Mouse (Mus musculus) c-Kit-positive CD71-positive TER-119-negative erythroid progenitor cells, embryonic 14.5 days (primary cell): Measurements from ENCODE around the gene Rtl6.

Experiments
- DNase-seq: peaks from one replicate; pipeline ENCODE4 v3.0.0-alpha.2; 2013; ENCODE audit warnings: low read depth

Rtl6 gene

DNA sequence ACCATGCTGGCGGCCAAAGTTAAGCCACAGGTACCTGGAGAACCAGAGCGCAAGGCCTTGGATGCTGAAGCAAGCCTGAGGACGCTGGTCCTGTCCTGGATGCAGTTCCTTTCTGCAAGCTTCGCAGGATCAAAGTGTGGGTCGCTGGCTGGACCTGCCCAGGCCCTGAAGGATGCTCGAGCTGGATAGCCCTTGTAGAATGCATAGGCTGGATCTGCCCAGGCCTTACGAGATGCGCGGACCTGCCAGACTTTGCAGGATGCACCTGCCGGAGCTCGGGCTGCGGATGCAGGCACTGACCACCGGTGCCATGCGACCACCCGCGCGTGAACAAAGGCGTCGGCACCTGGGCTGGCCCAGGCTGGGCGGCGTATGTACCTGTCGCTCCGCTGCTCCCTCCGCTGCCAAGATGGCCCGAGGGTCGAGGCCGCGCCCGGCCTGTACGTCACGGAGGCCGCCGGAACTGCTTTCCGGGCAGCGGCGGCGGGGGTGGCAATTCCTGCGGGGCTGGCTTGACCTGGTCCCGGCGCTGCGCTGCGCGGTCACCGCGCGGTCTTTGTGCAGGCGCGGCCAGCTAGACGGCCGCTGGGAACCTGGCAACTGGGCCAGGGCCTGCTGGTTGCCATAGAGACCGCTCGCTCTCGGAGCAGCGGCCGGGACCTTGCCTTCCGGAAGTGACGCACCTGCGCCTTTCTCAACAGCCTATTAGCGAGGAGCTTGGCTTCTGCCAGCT lies at the start of gene Rtl6:
Rtl6 (minus strand) TSS at position 635 of the 733 bp plus-strand sequence.
- DNase-seq = peak; percentile 51

DNA sequence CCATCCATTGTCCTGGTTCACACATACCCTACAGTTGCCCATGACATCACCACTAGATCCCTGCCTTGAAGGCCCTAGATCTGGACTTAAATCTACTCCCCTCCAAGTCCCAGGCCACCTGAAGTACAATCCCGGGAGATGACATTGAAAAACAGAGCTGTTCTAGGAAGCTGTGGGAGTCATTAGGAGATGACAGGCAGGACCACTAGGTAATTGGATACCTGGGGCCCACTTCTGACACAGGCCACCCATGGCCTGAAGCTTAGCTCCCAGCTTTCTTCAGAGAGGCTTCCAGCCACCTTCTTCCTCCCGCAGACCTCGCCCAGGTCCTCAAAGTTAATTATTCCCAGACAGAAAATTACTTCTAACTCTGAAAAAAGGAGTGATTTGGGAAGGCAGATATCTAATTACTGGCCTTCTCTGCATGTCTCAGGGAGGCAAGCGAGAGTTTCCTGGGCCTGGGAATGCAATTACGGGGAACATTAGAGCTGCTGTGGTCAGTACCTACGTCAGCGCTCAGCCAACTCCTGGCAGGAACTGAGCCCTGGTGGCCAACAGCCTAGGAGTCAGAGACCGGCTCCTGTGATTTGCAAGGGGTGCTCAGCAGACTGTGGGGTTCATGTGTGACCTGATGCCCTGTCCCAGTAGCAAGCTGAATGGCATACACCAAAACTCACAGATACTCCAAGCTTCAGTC lies 45.8 kb upstream of the Rtl6 start:
- no peak for DNase-seq

- DNase-seq = no peak
Observed at GRCm38 (mm10) chr15:84600977-84601595, 43.5 kb upstream of the Rtl6 start.

GRCm38 (mm10) chr15:84598911-84599310 lies 41.3 kb upstream of the Rtl6 start:
- no peak for DNase-seq

DNA sequence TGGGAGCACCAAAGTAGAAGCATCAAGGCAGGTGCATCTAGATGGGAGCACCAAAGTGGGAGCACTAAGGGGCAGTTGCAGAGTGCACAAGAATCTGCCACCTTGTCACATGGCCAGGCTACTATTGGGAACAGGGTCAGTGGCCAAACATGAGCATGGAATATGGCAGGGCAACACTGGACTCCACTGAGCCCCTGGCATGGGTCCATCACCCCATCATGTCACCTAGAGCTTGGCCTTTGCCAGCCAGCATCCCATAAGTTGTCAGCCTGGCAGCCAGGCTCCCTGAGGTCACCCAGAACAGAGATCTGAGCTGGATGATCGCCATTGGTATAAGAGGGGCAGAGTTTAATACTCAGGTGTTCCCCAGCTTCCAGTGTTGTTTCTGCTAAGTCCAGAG lies 40.2 kb upstream of the Rtl6 start:
- no peak for DNase-seq

- DNase-seq = no peak
Observed at GRCm38 (mm10) chr15:84597021-84597420, 39.4 kb upstream of the Rtl6 start.

DNA sequence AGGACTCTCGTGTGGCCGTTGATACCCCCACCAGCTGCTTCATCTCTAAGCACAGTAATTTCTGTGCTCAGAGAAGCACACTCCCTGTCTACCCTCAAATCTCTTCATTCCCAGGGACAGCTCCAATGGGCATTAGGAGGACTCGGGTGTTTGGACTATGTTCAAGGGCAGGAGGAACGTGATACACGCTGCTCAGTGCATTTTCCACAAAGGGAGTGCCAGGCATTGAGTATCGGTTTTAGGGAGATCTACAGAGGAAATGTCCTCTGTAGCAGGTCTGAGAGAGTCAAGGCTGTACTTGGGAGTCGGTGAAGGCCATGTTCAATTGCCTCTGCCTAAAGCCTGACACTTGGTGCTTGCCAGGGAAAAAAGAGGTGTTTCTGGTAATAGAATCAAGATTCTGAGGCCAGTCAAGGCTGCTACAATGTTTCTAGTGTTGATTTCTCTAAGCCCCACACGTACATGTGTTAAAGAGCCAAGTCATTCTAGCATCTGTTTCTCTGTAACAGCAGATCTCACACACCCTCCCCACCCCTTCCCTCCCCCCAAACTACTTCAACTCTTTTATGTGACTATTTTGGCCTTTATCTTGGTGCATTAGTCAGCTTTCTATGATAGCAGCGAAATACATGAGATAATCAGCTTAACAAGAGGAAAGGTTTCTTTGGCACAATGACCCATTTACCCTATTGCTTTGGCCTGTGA lies 37.8 kb upstream of the Rtl6 start:
- no peak for DNase-seq

GRCm38 (mm10) chr15:84593514-84593913 lies 35.9 kb upstream of the Rtl6 start:
- no peak for DNase-seq

- DNase-seq = no peak
Observed at GRCm38 (mm10) chr15:84592240-84592639, 34.6 kb upstream of the Rtl6 start.

- DNase-seq = no peak
Observed at GRCm38 (mm10) chr15:84591573-84592139, 34.0 kb upstream of the Rtl6 start.

- no peak for DNase-seq
Observed at GRCm38 (mm10) chr15:84588371-84588821, 30.8 kb upstream of the Rtl6 start.

- DNase-seq = no peak
Observed at GRCm38 (mm10) chr15:84578607-84579006, 21.0 kb upstream of the Rtl6 start.

DNA sequence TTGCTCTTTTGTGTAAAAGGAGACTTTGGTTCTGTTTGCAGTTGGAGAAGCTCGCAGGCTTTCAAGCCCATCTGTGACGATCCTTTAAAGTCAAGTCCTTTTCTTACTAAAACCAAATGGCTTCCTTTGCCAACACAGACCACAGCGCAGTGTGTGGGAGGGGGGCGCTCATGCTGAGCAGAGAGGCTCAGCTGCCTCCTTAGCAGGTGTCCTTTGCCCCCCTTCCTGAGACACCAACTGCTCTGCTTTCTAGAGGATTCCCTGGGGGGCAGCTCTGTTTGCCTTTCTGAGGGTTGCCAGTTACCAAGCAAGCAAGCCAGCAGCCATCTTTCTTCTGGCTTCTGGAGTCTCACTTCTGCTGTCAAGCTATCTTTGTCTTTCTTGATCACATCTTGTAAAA lies 19.4 kb upstream of the Rtl6 start:
- no peak for DNase-seq

DNA sequence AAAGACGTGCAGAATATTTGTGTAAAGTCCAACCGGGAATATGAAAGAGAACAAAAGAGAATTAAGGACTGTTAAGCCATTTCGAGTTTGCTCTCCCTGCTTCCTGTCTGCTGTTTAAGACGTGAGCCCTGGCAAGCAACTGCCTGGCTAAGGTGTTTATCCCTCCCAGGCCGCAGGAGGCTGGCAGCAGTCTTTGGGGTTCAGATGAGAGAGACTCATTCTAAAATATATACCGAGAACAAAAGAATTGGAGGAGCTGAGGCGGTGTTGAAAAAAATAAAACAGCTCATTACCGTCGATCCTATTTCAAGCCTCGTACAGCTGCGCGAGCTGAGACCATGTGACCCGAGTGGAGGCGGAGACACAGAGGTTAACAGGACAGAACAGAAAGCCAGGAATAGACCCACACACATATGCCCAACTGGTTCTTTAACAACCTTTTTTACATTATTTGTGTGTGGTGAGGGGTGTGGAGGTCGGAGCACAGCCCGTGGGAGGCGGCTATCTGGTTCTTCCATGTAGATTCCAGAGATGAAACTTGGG lies 9.0 kb upstream of the Rtl6 start:
- no peak for DNase-seq

- no peak for DNase-seq
Observed at GRCm38 (mm10) chr15:84561501-84561900, 3.9 kb upstream of the Rtl6 start.

DNA sequence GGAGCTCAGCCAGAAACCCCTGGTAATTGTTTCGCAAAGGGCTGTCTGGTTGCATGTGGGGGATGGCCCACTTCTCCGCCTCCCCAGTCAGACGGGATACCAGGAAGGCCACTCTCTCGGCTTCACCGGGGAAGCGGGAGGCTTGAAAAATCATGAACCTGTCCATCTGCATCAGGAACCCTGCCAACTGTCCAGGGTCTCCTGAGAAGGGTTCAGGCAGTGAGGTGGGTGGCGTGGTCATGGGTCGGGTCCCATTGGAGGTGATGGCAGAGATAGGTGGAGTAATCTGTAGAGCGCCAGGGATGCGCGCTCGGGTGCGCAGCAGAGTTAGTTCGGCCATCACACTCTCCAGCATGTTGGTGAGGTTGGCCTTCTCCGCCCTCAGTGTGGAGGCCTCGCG lies 949 bp downstream of the Rtl6 start:
- DNase-seq = no peak

- DNase-seq = no peak
Observed at GRCm38 (mm10) chr15:84551065-84551464, 6.6 kb downstream of the Rtl6 start.

DNA sequence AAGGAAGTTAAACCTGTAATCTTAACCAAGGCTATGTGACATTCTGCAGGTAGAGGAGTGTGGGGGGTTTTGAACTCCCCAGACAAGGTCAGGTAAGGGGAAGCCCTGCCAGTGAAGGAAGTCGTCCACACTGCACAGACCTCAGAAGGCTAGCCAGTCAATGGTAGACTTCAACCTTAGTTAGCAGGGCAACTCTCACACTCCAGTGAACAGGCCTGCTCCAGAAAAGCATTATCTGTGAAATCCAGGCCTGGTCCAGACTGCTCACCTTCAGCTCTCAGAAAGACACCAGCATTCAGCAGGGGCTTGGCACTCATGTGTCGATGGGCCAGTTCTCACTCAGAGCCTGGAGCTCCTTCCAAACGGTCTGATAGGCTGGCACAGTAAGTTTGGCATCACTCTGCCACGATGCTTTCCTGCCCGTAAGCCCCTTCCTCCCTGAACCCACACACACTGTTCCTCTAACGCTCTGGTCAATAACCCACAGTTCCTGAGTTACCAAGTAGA lies 8.3 kb downstream of the Rtl6 start:
- DNase-seq = no peak

GRCm38 (mm10) chr15:84546028-84546427 lies 11.6 kb downstream of the Rtl6 start:
- DNase-seq = no peak

DNA sequence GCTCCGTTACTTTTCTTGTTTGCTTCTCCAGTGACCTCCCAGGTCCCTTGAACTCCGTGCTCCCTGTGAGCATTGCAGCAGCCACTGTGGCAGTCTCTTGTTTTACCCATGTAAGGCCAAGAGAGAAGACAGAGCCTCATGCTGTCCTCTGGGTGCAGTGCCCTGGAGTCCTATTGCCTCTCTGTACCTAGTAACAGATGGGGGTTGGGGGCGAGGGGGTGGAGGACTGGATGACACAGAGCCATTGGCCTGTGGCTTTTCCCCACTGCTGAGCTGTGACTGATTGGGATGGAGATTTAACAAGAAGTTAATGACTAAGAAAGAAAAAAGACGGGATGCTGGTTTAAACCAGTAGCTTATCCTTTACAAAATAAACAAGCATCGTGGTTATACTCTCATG lies 16.4 kb downstream of the Rtl6 start:
- no peak for DNase-seq

DNA sequence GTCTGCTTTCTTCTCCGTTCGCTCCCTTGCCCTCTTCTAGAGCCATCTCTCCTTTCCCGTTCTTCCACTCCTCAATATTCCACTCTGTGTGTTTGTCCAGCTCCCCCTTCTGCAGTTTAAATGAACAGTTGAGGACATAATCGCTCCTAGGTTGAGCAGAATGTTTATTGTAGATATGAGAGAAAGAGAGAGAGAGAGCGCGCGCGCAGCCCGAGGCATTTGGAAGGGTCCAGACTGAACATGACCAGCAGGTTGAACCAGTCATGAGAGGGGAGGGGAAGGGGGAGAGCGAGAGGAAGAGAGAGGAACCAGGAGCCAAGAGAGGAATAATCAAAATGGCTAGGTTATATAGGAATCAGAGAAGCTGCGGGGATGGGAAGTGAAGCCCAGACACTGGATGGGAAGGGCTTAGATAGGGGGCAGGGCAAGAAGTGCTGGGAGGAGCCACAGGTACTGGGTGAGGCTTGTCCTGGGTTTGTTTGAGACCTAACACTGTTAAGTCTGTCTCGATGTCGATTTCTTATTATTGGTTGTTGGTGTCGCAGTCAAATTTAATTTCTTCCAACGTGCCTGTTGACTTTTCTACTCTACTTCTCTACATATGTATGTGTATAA lies 18.5 kb downstream of the Rtl6 start:
- no peak for DNase-seq
